Mouse (Mus musculus) olfactory bulb, adult 2 months (tissue): ENCODE data around the gene 4930558K02Rik.

Experiments
- CTCF ChIP-seq: fragments of 200-500 bp; IDR thresholded peaks from 2 replicates; pipeline ENCODE4 v1.5.1; 2012; ENCODE audit warnings: low read depth, mild to moderate bottlenecking, low read length, moderate library complexity; ENCODE audit not compliant: insufficient read depth
- POLR2A ChIP-seq: fragments of 200-500 bp; IDR thresholded peaks from 2 replicates; pipeline ENCODE4 v1.6.1; 2012; ENCODE audit warnings: mild to moderate bottlenecking, low read depth, low read length, moderate library complexity; ENCODE audit not compliant: insufficient read depth

DNA sequence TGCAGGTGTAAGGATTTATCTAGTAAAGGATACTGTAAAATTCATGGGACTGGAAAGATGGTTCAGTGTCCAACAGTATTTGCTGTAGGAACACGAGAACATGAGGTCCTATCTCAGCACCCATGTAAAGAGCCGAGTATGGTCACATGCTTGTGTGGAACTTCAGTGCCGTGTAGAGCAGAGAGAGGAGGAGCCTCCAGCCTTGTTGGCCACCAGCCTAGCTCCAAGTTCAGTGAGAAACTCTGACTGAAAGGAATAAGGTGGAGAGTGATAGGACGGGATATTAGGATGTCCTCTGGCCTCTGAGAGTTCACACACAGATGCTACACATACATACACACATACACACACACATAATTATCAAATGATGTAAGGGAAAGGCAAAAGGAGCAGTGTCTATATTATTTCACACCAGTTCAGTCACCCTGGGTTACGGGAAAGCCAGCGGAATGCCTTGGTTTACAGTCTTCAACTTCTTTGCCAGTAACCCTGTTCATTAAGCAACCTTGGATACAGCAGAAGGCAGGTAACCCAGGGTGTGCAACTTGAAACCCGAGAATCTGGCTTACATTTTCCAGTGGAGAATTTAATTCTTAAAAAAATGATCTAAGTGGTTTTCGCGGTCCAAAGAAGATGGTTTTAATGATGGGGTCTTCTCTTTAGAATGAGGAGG is 1.3 kb upstream of the 4930558K02Rik start:
- TF ChIP-seq CTCF (no peak), POLR2A (no peak)
